Mouse (Mus musculus): ENCODE data around the gene Fhit.

The Fhit gene

GRCm38 (mm10) chr14:9544364-9544763 lies 1617.5 kb downstream of the Fhit start:
- WGBS: 47% methylated on average over 3 of the region's 3 CpGs

GRCm38 (mm10) chr14:9535491-9535890 lies 1626.3 kb downstream of the Fhit start:
- 62% methylated on average over 6 of the region's 6 CpGs for WGBS

- WGBS: 84% methylated on average over 4 of the region's 4 CpGs
Measured at GRCm38 (mm10) chr14:9529247-9529646, 1632.6 kb downstream of the Fhit start.

- 84% methylated on average over 3 of the region's 3 CpGs for WGBS
Measured at GRCm38 (mm10) chr14:9526136-9526535, 1635.7 kb downstream of the Fhit start.

- WGBS: 50% methylated on average over 2 of the region's 2 CpGs
Measured at GRCm38 (mm10) chr14:9517651-9518050, 1644.2 kb downstream of the Fhit start.

- 83% methylated on average over 1 of the region's 1 CpGs for WGBS
Measured at GRCm38 (mm10) chr14:9509678-9510077, 1652.2 kb downstream of the Fhit start.
